Comparison of ENCODE assay signal across 8 mouse cellular contexts in genomic region chr4:53186573-53186972, GRCm38 (mm10). TPM values are rescaled to one million over a fixed set of nuclear protein-coding genes. Genes with fewer than 3 reads are reported as not detected.
DNase-seq lines count a peak whose midpoint lies in the region; ATAC-seq lines count a peak whose summit lies in the region.

No protein-coding gene starts in this region.

- H3K27me3 ChIP-seq in midbrain, embryonic 15.5 days (replicated peaks), result no peaks in the 10 kb centered on the region
- no peaks in the 10 kb centered on the region for H3K27me3 ChIP-seq in midbrain, embryonic 11.5 days (ENCODE audit: control insufficient read depth, insufficient read depth, low read length)
- H3K27me3 ChIP-seq in limb, embryonic 12.5 days, result no peaks in the 10 kb centered on the region

- no peak overlapping the region for H3K9ac ChIP-seq in midbrain, embryonic 15.5 days
- H3K9ac ChIP-seq in midbrain, embryonic 11.5 days (ENCODE audit: low read length), result no peak overlapping the region
- H3K9ac ChIP-seq in limb, embryonic 12.5 days (replicated peaks), result no peak overlapping the region

- intact Hi-C loops in left cerebral cortex, postnatal 10 days (cut with DNase I), result no loop called here

- no peaks in the 10 kb centered on the region for H3K9me3 ChIP-seq in midbrain, embryonic 15.5 days
- H3K9me3 ChIP-seq in midbrain, embryonic 11.5 days (ENCODE audit: control insufficient read depth, low read length), result no peaks in the 10 kb centered on the region
- H3K9me3 ChIP-seq in limb, embryonic 12.5 days, result no peaks in the 10 kb centered on the region

- H3K4me2 ChIP-seq in midbrain, embryonic 15.5 days, result no peak overlapping the region
- H3K4me2 ChIP-seq in midbrain, embryonic 11.5 days, result no peak overlapping the region
- H3K4me2 ChIP-seq in limb, embryonic 12.5 days, result no peak overlapping the region

- no peaks in the 10 kb centered on the region for H3K36me3 ChIP-seq in midbrain, embryonic 15.5 days (replicated peaks)
- H3K36me3 ChIP-seq in midbrain, embryonic 11.5 days (ENCODE audit: control insufficient read depth, insufficient read depth, low read length), result no peaks in the 10 kb centered on the region
- H3K36me3 ChIP-seq in limb, embryonic 12.5 days, result no peaks in the 10 kb centered on the region

- peak overlapping the region; percentile 48 for H3K27ac ChIP-seq in midbrain, embryonic 15.5 days
- H3K27ac ChIP-seq in midbrain, embryonic 11.5 days (ENCODE audit: low read depth, low read length), result no peak overlapping the region
- H3K27ac ChIP-seq in limb, embryonic 12.5 days, result peak overlapping the region; percentile 73

- no peak for ATAC-seq in midbrain, embryonic 15.5 days (replicated peaks)
- no peak for ATAC-seq in midbrain, embryonic 11.5 days (ENCODE audit: low FRiP score)
- ATAC-seq in limb, embryonic 12.5 days (ENCODE audit: insufficient number of reproducible peaks, insufficient read depth, low FRiP score, low TSS enrichment, low read depth), result no peak

- peak; percentile 92 for DNase-seq in heart, adult 11 months
- DNase-seq in heart, adult 8-10 months (ENCODE audit: low spot score), result no peak
- DNase-seq in midbrain, embryonic 11.5 days (ENCODE audit: low spot score, missing footprints), result no peak
- peak; percentile 33 for DNase-seq in thymus, postnatal 4 days
- DNase-seq in right cerebral cortex, adult 18-20 months, result no peak
- DNase-seq in left cerebral cortex, postnatal 10 days (ENCODE audit: extremely low spot score in 1 of 2, low spot score in 2 of 2), result no peak

- 65% methylated on average over 4 of the region's 4 CpGs for WGBS in midbrain, embryonic 15.5 days
- WGBS in midbrain, embryonic 11.5 days, result 62% methylated on average over 4 of the region's 4 CpGs
- 68% methylated on average over 4 of the region's 4 CpGs for WGBS in limb, embryonic 12.5 days

- no peaks in the 10 kb centered on the region for H3K4me1 ChIP-seq in midbrain, embryonic 15.5 days
- H3K4me1 ChIP-seq in midbrain, embryonic 11.5 days (ENCODE audit: control insufficient read depth, insufficient read depth, low read length), result no peaks in the 10 kb centered on the region; the same call in 1 of the 2 replicates
- H3K4me1 ChIP-seq in limb, embryonic 12.5 days (replicated peaks), result 0 out of 2 replicates have a peak, but pooled peaks cover 3% of the 10 kb centered on the region

- no peak overlapping the region for H3K4me3 ChIP-seq in midbrain, embryonic 15.5 days
- H3K4me3 ChIP-seq in midbrain, embryonic 11.5 days (ENCODE audit: low read depth, low read length), result no peak overlapping the region
- H3K4me3 ChIP-seq in limb, embryonic 12.5 days (replicated peaks), result no peak overlapping the region

RNA-seq across cellular contexts. Expression of gene Abca1, which starts 26.9 kb away (rescaled TPM):
- total RNA-seq in heart, adult 8-10 months (2022), result 10 to 100 TPM; 13.6 to 22.8 (median 16.8) TPM
- 11.3 and 12.0 TPM in 2 replicates for polyA plus RNA-seq in midbrain, embryonic 15.5 days (2015; fragmentation: Nextera tagmentation; extraction: Ambion mirVana)
- polyA plus RNA-seq in midbrain, embryonic 11.5 days (2014; fragmentation: Nextera tagmentation; extraction: Ambion mirVana), result 5.4 and 5.8 TPM in 2 replicates
- polyA plus RNA-seq in limb, embryonic 12.5 days (2016; fragmentation: Nextera tagmentation; extraction: Ambion mirVana), result 6.8 and 7.4 TPM in 2 replicates
- 10 to 100 TPM; 30.1 to 30.2 TPM for total RNA-seq in left cerebral cortex, postnatal 10 days (2021)

Comparison
In these comparisons a context has a peak if more than half of its experiments do, and no peak if none do; other contexts are left out.
1. DNase-seq: peak in heart, adult 11 months (single experiment) and thymus, postnatal 4 days (single experiment); none in heart, adult 8-10 months (single experiment), midbrain, embryonic 11.5 days (single experiment), right cerebral cortex, adult 18-20 months (single experiment) and left cerebral cortex, postnatal 10 days (0 of 2).